Mouse (Mus musculus): Measurements from ENCODE around the gene Gm20388. TPM values are rescaled to one million over a fixed set of nuclear protein-coding genes. Genes with fewer than 3 reads are reported as not detected.
A peak's percentile ranks its signal among the peaks of the same experiment; 100 is the strongest.
"Not testable (repeated sequence)": the region's sequence is repeated elsewhere in the genome, so short reads cannot be mapped to it uniquely, and the experiment has no call there.

Gene Gm20388
- polyA plus RNA-seq, 1 experiment = 18.7 TPM

- Histone ChIP-seq H3K27me3 (ENCODE audit: control insufficient read depth, insufficient read depth, low read length) (no peaks in the 10 kb centered on the region), H3K4me3 (replicated peaks; ENCODE audit: insufficient read depth, low read depth, low read length) (peak within 1 kb of the TSS; percentile 77), H3K27ac (ENCODE audit: insufficient read depth, low read length) (peak within 1 kb of the TSS; percentile 65; the same call in 1 of the 2 replicates), H3K4me1 (ENCODE audit: control insufficient read depth, insufficient read depth, low read length) (peaks cover 2% of the 10 kb centered on the region; the same call in 1 of the 2 replicates)
- peak; percentile 88 to 90 for DNase-seq
- TF ChIP-seq POLR2A (IDR thresholded peaks at IDR 0.05; ENCODE audit: borderline replicate concordance, insufficient read depth, low read length) = peak; percentile 83
- TF ChIP-seq CTCF (IDR thresholded peaks at IDR 0.05; ENCODE audit: borderline replicate concordance, insufficient read depth, low read depth, low read length) = peak; percentile 52; the same call in 1 of the 2 replicates
- under 1% methylated on average over 76 of the region's 76 CpGs for WGBS
Measured at GRCm38 (mm10) chr8:123212321-123213117, 3301.9 kb downstream of the Gm20388 start, which contains the start of the genes Chmp1a and Spata33. TSS of gene Chmp1a (minus strand) at chr8:123212763. TSS of gene Spata33 (plus strand) at chr8:123212832.

- Histone ChIP-seq H3K4me1 (ENCODE audit: control insufficient read depth, insufficient read depth, low read length) (peaks cover 2% of the 10 kb centered on the region; the same call in 1 of the 2 replicates), H3K4me3 (replicated peaks; ENCODE audit: insufficient read depth, low read depth, low read length) (peak overlapping the region; percentile 77), H3K27me3 (ENCODE audit: control insufficient read depth, insufficient read depth, low read length) (no peaks in the 10 kb centered on the region), H3K27ac (ENCODE audit: insufficient read depth, low read length) (no peak overlapping the region)
- no peak for DNase-seq
- TF ChIP-seq POLR2A (IDR thresholded peaks at IDR 0.05; ENCODE audit: borderline replicate concordance, insufficient read depth, low read length) (no peak), CTCF (IDR thresholded peaks at IDR 0.05; ENCODE audit: borderline replicate concordance, insufficient read depth, low read depth, low read length) (no peak)
- WGBS = 15% methylated on average over 22 of the region's 22 CpGs
Measured at GRCm38 (mm10) chr8:123213118-123213772, 3302.6 kb downstream of the Gm20388 start.

- Histone ChIP-seq H3K4me3 (replicated peaks; ENCODE audit: insufficient read depth, low read depth, low read length) (no peak overlapping the region), H3K27ac (ENCODE audit: insufficient read depth, low read length) (no peak overlapping the region), H3K27me3 (ENCODE audit: control insufficient read depth, insufficient read depth, low read length) (no peaks in the 10 kb centered on the region), H3K4me1 (ENCODE audit: control insufficient read depth, insufficient read depth, low read length) (peaks cover 2% of the 10 kb centered on the region; the same call in 1 of the 2 replicates)
- no peak for DNase-seq
- TF ChIP-seq POLR2A (IDR thresholded peaks at IDR 0.05; ENCODE audit: borderline replicate concordance, insufficient read depth, low read length) (no peak), CTCF (IDR thresholded peaks at IDR 0.05; ENCODE audit: borderline replicate concordance, insufficient read depth, low read depth, low read length) (no peak)
- WGBS = 80% methylated on average over 3 of the region's 3 CpGs
Measured at GRCm38 (mm10) chr8:123215430-123215829, 3304.8 kb downstream of the Gm20388 start.

- H3K4me1 ChIP-seq (ENCODE audit: control insufficient read depth, insufficient read depth, low read length) = peaks cover 2% of the 10 kb centered on the region; the same call in 1 of the 2 replicates
- TF ChIP-seq CTCF (IDR thresholded peaks at IDR 0.05; ENCODE audit: borderline replicate concordance, insufficient read depth, low read depth, low read length) = no peak
- no peak for TF ChIP-seq POLR2A (IDR thresholded peaks at IDR 0.05; ENCODE audit: borderline replicate concordance, insufficient read depth, low read length)
- H3K27ac ChIP-seq (ENCODE audit: insufficient read depth, low read length) = no peak overlapping the region
- H3K4me3 ChIP-seq (replicated peaks; ENCODE audit: insufficient read depth, low read depth, low read length) = no peak overlapping the region
- H3K27me3 ChIP-seq (ENCODE audit: control insufficient read depth, insufficient read depth, low read length) = no peaks in the 10 kb centered on the region
- no peak for DNase-seq
- WGBS = 45% methylated on average over 1 of the region's 1 CpGs
Measured at GRCm38 (mm10) chr8:123220917-123221316, 3310.3 kb downstream of the Gm20388 start.

- Histone ChIP-seq H3K4me1 (ENCODE audit: control insufficient read depth, insufficient read depth, low read length) (peaks cover 2% of the 10 kb centered on the region; the same call in 1 of the 2 replicates), H3K27me3 (ENCODE audit: control insufficient read depth, insufficient read depth, low read length) (no peaks in the 10 kb centered on the region), H3K27ac (ENCODE audit: insufficient read depth, low read length) (peak within 1 kb of the TSS; percentile 30), H3K4me3 (replicated peaks; ENCODE audit: insufficient read depth, low read depth, low read length) (peak within 1 kb of the TSS; percentile 80)
- WGBS = 3% methylated on average over 59 of the region's 59 CpGs
- DNase-seq = peak; percentile 94 to 95
- TF ChIP-seq POLR2A (IDR thresholded peaks at IDR 0.05; ENCODE audit: borderline replicate concordance, insufficient read depth, low read length) (peak; percentile 100), CTCF (IDR thresholded peaks at IDR 0.05; ENCODE audit: borderline replicate concordance, insufficient read depth, low read depth, low read length) (no peak)
Measured at GRCm38 (mm10) chr8:123224278-123225266, 3313.9 kb downstream of the Gm20388 start, which contains the start of gene Cdk10. TSS of gene Cdk10 (plus strand) at chr8:123224842.

GRCm38 (mm10) chr8:123228416-123228815 lies 3317.8 kb downstream of the Gm20388 start:
- DNase-seq = no peak
- H3K27ac ChIP-seq (ENCODE audit: insufficient read depth, low read length) = no peak overlapping the region
- H3K4me1 ChIP-seq (ENCODE audit: control insufficient read depth, insufficient read depth, low read length) = peaks cover 8% of the 10 kb centered on the region; the same call in 1 of the 2 replicates
- TF ChIP-seq CTCF (IDR thresholded peaks at IDR 0.05; ENCODE audit: borderline replicate concordance, insufficient read depth, low read depth, low read length) (no peak), POLR2A (IDR thresholded peaks at IDR 0.05; ENCODE audit: borderline replicate concordance, insufficient read depth, low read length) (no peak)
- H3K27me3 ChIP-seq (ENCODE audit: control insufficient read depth, insufficient read depth, low read length) = no peaks in the 10 kb centered on the region
- WGBS = 100% methylated on average over 1 of the region's 1 CpGs
- H3K4me3 ChIP-seq (replicated peaks; ENCODE audit: insufficient read depth, low read depth, low read length) = no peak overlapping the region

- peaks cover 17% of the 10 kb centered on the region for H3K4me1 ChIP-seq (ENCODE audit: control insufficient read depth, insufficient read depth, low read length)
- WGBS = 20% methylated on average over 11 of the region's 11 CpGs
- not testable (repeated sequence) for H3K4me3 ChIP-seq (replicated peaks; ENCODE audit: insufficient read depth, low read depth, low read length); H3K27me3 ChIP-seq (ENCODE audit: control insufficient read depth, insufficient read depth, low read length); DNase-seq; H3K27ac ChIP-seq (ENCODE audit: insufficient read depth, low read length)
Measured at GRCm38 (mm10) chr8:123230326-123230725, 3319.7 kb downstream of the Gm20388 start.
